Mouse (Mus musculus): ENCODE measurements around the gene Trim27.

Trim27 gene

DNA sequence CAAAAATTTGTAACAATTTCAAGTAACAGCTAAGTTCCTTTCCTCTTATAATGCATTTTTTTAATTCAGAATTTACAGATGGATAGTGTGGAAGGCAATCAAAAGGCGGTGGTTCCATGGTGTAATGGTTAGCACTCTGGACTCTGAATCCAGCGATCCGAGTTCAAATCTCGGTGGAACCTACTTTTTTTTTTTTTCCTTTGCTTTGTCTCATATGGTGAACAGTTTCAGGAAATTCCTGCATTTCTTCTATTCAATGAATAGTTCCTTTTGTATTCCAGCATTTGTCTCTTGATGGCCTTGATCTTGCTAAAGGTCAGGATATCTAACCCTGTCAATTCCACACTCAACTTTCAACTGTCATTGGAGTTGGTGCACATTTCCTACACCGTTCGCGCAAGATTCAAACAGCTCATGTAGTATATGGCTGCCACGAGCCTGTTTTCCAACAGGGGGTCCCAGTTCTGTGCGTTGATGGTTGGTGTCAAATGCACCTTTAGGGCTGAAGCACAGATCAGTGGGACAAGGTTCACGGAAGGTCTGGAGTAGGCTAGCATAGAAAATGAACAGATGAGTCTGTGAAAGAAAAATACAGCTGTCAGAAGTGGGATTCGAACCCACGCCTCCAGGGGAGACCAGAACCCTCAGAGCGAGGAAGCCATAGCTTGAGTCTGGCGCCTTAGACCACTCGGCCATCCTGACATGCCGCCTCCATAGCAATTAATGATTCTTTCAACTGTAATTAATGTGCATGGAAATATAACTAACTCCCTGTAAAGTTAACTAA, 6.8 kb upstream of the Trim27 start:
- peak; percentile 66 for DNase-seq

DNA sequence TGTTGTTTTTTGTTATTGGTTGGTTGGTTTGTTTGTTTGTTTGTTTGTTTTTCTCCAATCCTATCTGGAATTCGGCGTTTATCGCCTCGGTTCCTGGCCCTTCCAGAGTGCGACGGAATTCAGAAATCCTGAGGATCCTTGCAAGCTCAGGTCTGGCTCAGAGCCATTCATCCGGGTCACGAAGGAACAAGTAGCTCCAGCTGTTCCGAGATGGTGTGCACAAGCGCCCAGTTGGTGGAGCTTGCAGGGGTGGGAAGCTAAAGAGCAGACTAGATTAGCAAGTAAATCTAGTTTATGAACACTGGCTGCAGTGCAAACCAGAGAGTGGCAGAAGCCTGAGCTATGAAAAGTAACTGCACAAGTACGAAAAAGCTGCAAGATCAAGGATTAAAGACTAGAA, 6.2 kb upstream of the Trim27 start:
- no peak for DNase-seq

- DNase-seq = no peak
These were observed 2.5 kb upstream of the Trim27 start for GRCm38 (mm10) chr13:21176733-21177132.

- DNase-seq = no peak
These were observed 1.6 kb upstream of the Trim27 start for GRCm38 (mm10) chr13:21177657-21178056.

DNA sequence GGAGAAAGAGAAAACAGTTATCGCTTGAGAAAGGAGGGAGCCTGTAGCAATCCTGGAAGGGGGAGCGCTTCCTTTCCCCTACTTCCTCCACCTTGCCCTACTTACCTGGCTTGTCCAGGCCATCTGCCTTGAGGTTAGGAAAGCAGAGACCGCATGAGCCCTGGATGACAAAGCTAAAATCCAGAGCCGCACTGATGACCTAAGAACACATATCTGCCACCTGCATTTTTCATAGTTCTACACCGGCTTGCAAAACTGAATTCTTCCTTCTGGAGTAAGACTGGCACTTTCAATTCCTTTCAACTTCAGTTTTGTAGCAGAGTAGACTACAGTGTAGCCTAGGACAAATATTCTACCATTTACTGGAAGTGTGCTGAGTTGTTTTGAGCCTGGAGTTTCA, 881 bp upstream of the Trim27 start:
- DNase-seq = no peak

DNA sequence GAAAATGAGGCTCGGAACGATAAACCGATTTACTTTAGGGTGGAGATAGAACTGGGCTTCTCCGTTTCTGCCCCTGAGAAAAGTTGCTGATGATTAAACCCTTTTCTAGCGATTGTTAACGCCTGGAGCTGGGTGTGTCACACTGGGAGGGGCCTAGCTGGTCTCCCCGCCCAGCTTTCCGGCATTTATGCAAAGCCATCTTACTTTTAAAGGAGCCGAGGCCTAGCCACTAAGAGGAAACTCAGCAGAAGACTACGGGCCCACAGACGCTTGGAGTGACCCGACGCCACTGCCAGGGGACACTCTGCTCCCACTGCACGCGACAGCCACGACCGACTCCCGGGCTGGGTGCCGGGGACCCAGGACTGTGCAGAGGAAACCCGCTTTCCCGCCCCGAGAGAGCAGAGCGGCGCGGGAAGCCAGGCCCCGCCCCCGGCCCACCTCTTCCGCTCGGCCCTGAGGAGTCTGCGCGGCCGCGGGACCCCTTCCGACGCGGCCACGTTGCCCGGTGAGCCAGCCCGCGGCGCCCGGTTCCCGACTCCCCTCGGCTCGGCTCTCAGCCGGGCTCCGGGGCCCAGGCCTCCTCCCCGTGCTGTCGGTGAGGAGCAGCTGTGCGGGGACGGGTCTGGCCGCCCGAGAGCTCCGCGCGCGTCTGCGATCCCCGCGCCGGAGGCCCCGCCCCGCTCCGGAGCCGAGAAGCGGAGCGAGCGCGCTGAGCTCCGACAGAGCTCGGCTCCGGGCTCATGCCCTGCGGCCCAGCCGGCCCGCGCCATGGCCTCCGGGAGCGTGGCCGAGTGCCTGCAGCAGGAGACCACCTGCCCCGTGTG, 692 bp downstream of the Trim27 start:
- DNase-seq = peak; percentile 88

DNA sequence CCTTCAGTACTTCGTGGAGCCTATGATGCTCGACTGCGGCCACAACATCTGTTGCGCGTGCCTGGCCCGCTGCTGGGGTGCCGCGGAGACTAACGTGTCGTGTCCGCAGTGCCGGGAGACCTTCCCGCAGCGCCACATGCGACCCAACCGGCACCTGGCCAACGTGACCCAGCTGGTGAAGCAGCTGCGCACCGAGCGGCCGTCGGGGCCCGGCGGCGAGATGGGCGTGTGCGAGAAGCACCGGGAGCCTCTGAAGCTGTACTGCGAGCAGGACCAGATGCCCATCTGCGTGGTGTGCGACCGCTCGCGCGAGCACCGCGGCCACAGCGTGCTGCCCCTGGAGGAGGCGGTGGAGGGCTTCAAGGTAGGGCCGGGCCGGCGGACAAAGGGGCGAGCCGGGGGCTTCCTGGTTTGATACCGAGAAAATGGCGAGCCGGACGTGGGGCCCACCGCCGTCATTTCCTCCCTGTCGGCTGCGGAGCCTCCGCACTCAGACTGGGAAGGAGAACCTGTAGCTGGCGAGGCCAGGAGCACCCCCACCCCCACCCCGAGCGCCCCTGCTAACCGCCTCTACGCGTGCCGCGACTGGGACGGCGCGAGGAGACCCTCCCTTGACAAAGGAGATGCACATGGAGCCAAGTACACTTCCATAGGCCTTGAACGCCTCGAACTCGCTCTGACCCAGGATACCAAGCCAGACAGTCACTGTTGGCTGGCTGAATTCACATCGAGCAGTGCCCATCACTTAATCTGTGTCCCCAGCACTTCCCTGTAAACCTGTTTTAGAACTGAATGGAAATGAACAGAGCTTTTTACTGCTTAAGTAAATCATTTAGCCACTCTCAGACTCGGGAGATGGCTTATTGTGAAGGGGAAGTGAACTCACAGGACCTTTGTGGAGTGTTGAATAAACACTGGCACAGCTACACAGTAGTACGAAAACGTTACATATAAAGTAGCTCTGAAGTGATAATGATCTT, 1.6 kb downstream of the Trim27 start:
- DNase-seq = peak; percentile 86

DNA sequence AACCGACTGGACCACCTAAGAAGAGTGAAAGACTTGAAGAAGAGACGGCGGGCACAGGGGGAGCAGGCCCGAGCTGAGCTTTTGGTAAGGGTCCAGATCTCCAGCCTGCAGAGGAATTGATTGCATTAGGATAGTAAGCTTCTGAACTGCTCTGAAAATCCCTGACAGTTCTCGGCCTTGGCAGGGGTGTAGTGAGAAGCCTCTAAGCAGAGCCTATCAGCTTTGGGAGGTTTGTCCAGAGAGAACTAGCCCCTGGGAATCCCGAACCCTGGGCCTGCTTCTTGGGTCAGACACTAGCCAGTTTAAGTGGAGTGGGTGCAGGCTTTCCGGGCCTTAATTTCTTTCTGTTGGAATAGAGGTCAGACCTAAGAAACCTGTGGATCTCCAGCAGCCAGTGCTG, 2.8 kb downstream of the Trim27 start:
- DNase-seq = no peak

- DNase-seq = no peak
These were observed 3.8 kb downstream of the Trim27 start for GRCm38 (mm10) chr13:21183066-21183465.

DNA sequence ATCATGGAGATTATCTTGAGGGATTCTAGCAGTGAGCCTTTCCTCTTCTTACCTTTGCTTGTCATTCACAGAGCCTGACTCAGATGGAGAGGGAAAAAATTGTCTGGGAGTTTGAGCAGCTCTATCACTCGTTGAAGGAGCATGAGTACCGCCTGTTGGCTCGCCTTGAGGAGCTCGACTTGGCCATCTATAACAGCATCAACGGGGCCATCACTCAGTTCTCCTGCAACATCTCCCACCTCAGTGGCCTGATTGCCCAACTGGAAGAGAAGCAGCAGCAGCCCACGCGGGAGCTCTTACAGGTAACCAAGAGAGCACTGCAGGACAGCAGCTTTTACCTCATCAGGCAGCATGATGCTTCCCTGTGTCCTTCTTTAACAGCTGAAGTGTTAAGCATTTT, 4.4 kb downstream of the Trim27 start:
- DNase-seq = no peak

GRCm38 (mm10) chr13:21185521-21185920, 6.3 kb downstream of the Trim27 start:
- no peak for DNase-seq

GRCm38 (mm10) chr13:21195406-21196228, 16.4 kb downstream of the Trim27 start:
- no peak for DNase-seq

- no peak for DNase-seq
These were observed 18.5 kb downstream of the Trim27 start for GRCm38 (mm10) chr13:21197721-21198120.

DNA sequence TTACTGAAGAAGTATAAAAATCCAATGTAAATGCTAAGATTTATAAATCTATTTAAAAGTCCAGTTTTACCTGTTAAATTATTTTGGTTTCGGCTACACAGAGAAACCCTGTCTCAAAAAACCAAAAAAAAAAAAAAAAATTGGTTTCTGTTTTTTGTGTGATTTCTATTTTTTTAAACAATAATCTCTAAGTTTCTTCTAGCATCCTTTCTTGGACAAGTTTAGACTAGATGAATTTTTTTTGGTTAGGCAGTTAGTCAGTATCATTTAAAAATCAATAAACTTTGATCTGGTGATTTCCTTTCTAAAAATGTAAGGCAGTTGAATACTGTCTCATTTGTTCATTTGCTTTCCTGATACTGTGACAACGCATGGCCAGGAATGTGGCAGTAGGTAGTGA, 19.1 kb downstream of the Trim27 start:
- no peak for DNase-seq

- no peak for DNase-seq
These were observed 20.1 kb downstream of the Trim27 start for GRCm38 (mm10) chr13:21199046-21200028.

GRCm38 (mm10) chr13:21200043-21200999, 21.1 kb downstream of the Trim27 start:
- DNase-seq = peak; percentile 91

DNA sequence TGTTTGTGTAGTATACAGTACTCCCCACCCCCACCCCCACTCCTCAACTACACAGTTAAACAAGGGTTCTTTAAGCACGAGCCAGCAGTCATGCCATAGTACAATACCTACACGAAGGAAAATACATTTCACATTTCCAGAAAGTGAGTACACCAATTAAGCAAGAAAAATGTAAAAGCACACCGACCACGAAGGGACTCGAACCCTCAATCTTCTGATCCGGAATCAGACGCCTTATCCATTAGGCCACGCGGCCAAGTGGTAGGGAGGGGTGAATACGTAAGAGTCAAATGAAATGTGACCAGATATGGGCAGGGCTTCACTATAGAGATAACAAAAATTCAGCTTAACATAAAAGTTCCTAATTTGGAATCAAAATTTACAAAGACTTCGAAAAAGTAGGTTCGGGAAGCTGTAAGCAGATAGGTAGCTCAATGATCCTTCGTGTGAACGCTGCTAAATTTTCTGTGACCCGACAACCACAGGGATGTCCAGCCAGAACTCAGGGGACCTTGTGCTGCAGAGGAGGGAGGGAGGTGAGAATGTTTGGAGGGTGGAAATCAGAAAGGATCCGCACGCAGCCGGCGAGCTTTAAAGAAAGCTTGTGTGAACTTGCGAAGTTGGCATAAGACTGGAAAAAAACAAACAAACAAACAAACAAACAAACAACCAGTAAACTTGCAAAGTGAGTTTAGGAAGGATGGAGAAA, 36.2 kb downstream of the Trim27 start:
- peak; percentile 42 for DNase-seq

GRCm38 (mm10) chr13:21216781-21217180, 37.5 kb downstream of the Trim27 start:
- no peak for DNase-seq

All from thymus, postnatal 14 days (tissue).